Mouse (Mus musculus) myocyte (in vitro differentiated cells): ENCODE measurements around the gene Fbrsl1.

Experiments
- MYOG ChIP-seq, 3 experiments: IDR thresholded peaks; one replicate each; pipeline ENCODE4 v1.6.1; 2011; ENCODE audit warnings: control low read depth in 2 of 3, low read depth in 2 of 3, mild to moderate bottlenecking in 2 of 3; ENCODE audit not compliant: insufficient read length in 2 of 3, control insufficient read depth in 1 of 3, insufficient read depth in 1 of 3
- POLR2AphosphoS2 ChIP-seq: IDR thresholded peaks from one replicate; pipeline ENCODE4 v1.6.1; 2011; ENCODE audit warnings: low read depth, control low read depth; ENCODE audit not compliant: insufficient read length
- USF1 ChIP-seq: IDR thresholded peaks from one replicate; pipeline ENCODE4 v1.6.1; 2011; ENCODE audit warnings: low read depth, mild to moderate bottlenecking, control low read depth, moderate library complexity

DNA sequence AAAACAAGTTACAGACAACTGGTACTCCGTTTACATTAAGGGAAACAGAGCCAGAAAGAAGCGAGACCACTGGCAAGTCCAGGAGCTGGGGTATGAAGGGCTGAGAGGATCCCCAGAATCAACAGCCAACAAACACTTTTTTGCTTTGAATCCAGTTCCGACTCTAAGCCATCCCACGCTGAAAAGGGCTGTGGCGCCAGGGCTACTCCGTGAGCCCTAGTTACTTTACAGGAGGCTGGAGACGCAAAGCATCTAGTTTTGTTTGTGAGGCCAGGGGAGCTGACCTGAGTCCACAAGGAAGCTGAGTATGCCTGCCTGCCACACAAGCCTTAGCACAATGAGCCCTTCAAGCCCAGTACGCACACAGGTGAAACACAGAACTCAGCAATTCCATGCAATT, 61.0 kb downstream of the Fbrsl1 start:
- TF ChIP-seq POLR2AphosphoS2 (no peak), USF1 (no peak), MYOG (IDR thresholded peaks at IDR 0.05; ENCODE audit: control insufficient read depth in 1 of 3, insufficient read depth in 1 of 3, insufficient read length in 2 of 3, low read depth in 2 of 3) (no peak)
